In genomic region chr10:128910066-128910841, GRCm38 (mm10) we compare ENCODE assay signal across 8 mouse cellular contexts. TPM values are rescaled to one million over a fixed set of nuclear protein-coding genes. Genes with fewer than 3 reads are reported as not detected.
DNase-seq lines count a peak whose midpoint lies in the region; ATAC-seq and TF ChIP-seq lines count a peak whose summit lies in the region.

No protein-coding gene starts in this region.

- H3K36me3 ChIP-seq in thymus, adult 2 months (ENCODE audit: control insufficient read depth, insufficient read depth, low read length) = no peaks in the 10 kb centered on the region
- H3K36me3 ChIP-seq in heart, embryonic 15.5 days = peaks cover 18% of the 10 kb centered on the region
- H3K36me3 ChIP-seq in stomach, embryonic 14.5 days (ENCODE audit: control insufficient read depth, insufficient read depth, low read length) = peaks cover 20% of the 10 kb centered on the region; the same call in 1 of the 2 replicates

- WGBS in thymus, adult 2 months = 6% methylated on average over 65 of the region's 66 CpGs
- WGBS in heart, embryonic 15.5 days = under 1% methylated on average over 64 of the region's 66 CpGs
- WGBS in stomach, embryonic 14.5 days = under 1% methylated on average over 66 of the region's 66 CpGs

- H3K9me3 ChIP-seq in heart, embryonic 15.5 days (replicated peaks) = no peaks in the 10 kb centered on the region
- H3K9me3 ChIP-seq in stomach, embryonic 14.5 days (ENCODE audit: control insufficient read depth, low read depth, low read length) = no peaks in the 10 kb centered on the region

- no peak overlapping the region for H3K27ac ChIP-seq in thymus, adult 2 months (ENCODE audit: control insufficient read depth, insufficient read depth, low read length)
- H3K27ac ChIP-seq in heart, embryonic 15.5 days = peak overlapping the region; percentile 97
- H3K27ac ChIP-seq in stomach, embryonic 14.5 days (ENCODE audit: low read length) = peak overlapping the region; percentile 90

- H3K4me1 ChIP-seq in thymus, adult 2 months (replicated peaks; ENCODE audit: control insufficient read depth, insufficient read depth, low read length) = peaks cover 4% of the 10 kb centered on the region
- peaks cover 32% of the 10 kb centered on the region for H3K4me1 ChIP-seq in heart, embryonic 15.5 days (replicated peaks)
- peaks cover 8% of the 10 kb centered on the region for H3K4me1 ChIP-seq in stomach, embryonic 14.5 days (ENCODE audit: control insufficient read depth, insufficient read depth, low read length)

- H3K27me3 ChIP-seq in thymus, adult 2 months (ENCODE audit: control insufficient read depth, insufficient read depth, low read length) = peaks cover 26% of the 10 kb centered on the region
- no peaks in the 10 kb centered on the region for H3K27me3 ChIP-seq in heart, embryonic 15.5 days
- no peaks in the 10 kb centered on the region for H3K27me3 ChIP-seq in stomach, embryonic 14.5 days (ENCODE audit: control insufficient read depth, insufficient read depth, low read length)

- peak overlapping the region; percentile 78 for H3K4me2 ChIP-seq in heart, embryonic 15.5 days
- H3K4me2 ChIP-seq in stomach, embryonic 14.5 days (replicated peaks; ENCODE audit: low read depth, low read length) = peak overlapping the region; percentile 68

- DNase-seq in thymus, adult 2 months = no peak
- no peak for DNase-seq in thymus, postnatal 10 days (ENCODE audit: low spot score in 2 of 2)
- peak; percentile 59 for DNase-seq in embryo, embryonic 9.5 days (ENCODE audit: extremely low spot score)
- DNase-seq in kidney, postnatal 25 days = peak; percentile 74 to 86
- peak; percentile 55 for DNase-seq in lung, postnatal 36 days
- DNase-seq in spleen, postnatal 36 days (ENCODE audit: low spot score in 2 of 2) = no peak

- peak; percentile 39 for ATAC-seq in heart, embryonic 15.5 days (replicated peaks; ENCODE audit: insufficient number of reproducible peaks, insufficient read depth, low FRiP score, low read depth)
- ATAC-seq in stomach, embryonic 14.5 days (ENCODE audit: insufficient number of reproducible peaks, insufficient read depth, low FRiP score, low read depth) = peak; percentile 21

- H3K9ac ChIP-seq in heart, embryonic 15.5 days = peak overlapping the region; percentile 97
- H3K9ac ChIP-seq in stomach, embryonic 14.5 days (replicated peaks; ENCODE audit: low read depth, low read length) = peak overlapping the region; percentile 96

- no peak for TF ChIP-seq POLR2A in thymus, adult 2 months (IDR thresholded peaks at IDR 0.05; ENCODE audit: control insufficient read depth, extremely low read depth, insufficient read depth, low read length, poor library complexity)

- peak overlapping the region; percentile 36 for H3K4me3 ChIP-seq in thymus, adult 2 months (ENCODE audit: control insufficient read depth, insufficient read depth, low read length)
- peak overlapping the region; percentile 97 for H3K4me3 ChIP-seq in heart, embryonic 15.5 days
- peak overlapping the region; percentile 90 for H3K4me3 ChIP-seq in stomach, embryonic 14.5 days (ENCODE audit: low read depth, low read length)

- TF ChIP-seq CTCF in thymus, adult 2 months (IDR thresholded peaks at IDR 0.05; ENCODE audit: borderline replicate concordance, control insufficient read depth, extremely low read depth, insufficient read depth, low read length, poor library complexity) = no peak

RNA-seq across cellular contexts. Expression of gene Cd63, which starts 9.5 kb away (rescaled TPM):
- 43.9 and 62.1 TPM in 2 replicates for polyA plus RNA-seq in thymus, adult 2 months (2012; rRNA removed)
- 420 and 427 TPM in 2 replicates for polyA plus RNA-seq in heart, embryonic 15.5 days (2015; fragmentation: Nextera tagmentation; extraction: Ambion mirVana)
- polyA plus RNA-seq in stomach, embryonic 14.5 days (2014; fragmentation: Nextera tagmentation; extraction: Ambion mirVana) = 663 and 664 TPM in 2 replicates

RNA-seq across cellular contexts. Expression of gene Rdh5, which starts 12.4 kb away (rescaled TPM):
- 14.0 and 21.8 TPM in 2 replicates for polyA plus RNA-seq in thymus, adult 2 months (2012; rRNA removed)
- polyA plus RNA-seq in heart, embryonic 15.5 days (2015; fragmentation: Nextera tagmentation; extraction: Ambion mirVana) = 10.5 and 11.8 TPM in 2 replicates
- 14.9 and 17.1 TPM in 2 replicates for polyA plus RNA-seq in stomach, embryonic 14.5 days (2014; fragmentation: Nextera tagmentation; extraction: Ambion mirVana)

RNA-seq across cellular contexts. Expression of gene Bloc1s1, which starts 13.6 kb away (rescaled TPM):
- polyA plus RNA-seq in thymus, adult 2 months (2012; rRNA removed) = 137 and 173 TPM in 2 replicates
- 208 and 212 TPM in 2 replicates for polyA plus RNA-seq in heart, embryonic 15.5 days (2015; fragmentation: Nextera tagmentation; extraction: Ambion mirVana)
- 222 and 236 TPM in 2 replicates for polyA plus RNA-seq in stomach, embryonic 14.5 days (2014; fragmentation: Nextera tagmentation; extraction: Ambion mirVana)

RNA-seq across cellular contexts. Expression of gene Gdf11, which starts 18.7 kb away (rescaled TPM):
- polyA plus RNA-seq in thymus, adult 2 months (2012; rRNA removed) = 5.6 and 5.8 TPM in 2 replicates
- polyA plus RNA-seq in heart, embryonic 15.5 days (2015; fragmentation: Nextera tagmentation; extraction: Ambion mirVana) = 2.8 and 2.9 TPM in 2 replicates
- 4.2 and 4.6 TPM in 2 replicates for polyA plus RNA-seq in stomach, embryonic 14.5 days (2014; fragmentation: Nextera tagmentation; extraction: Ambion mirVana)

RNA-seq across cellular contexts. Expression of gene Itga7, which starts 23.4 kb away (rescaled TPM):
- 5.9 and 14.5 TPM in 2 replicates for polyA plus RNA-seq in thymus, adult 2 months (2012; rRNA removed)
- polyA plus RNA-seq in heart, embryonic 15.5 days (2015; fragmentation: Nextera tagmentation; extraction: Ambion mirVana) = 7.0 and 8.1 TPM in 2 replicates
- 2.6 and 4.4 TPM in 2 replicates for polyA plus RNA-seq in stomach, embryonic 14.5 days (2014; fragmentation: Nextera tagmentation; extraction: Ambion mirVana)

Comparison
In these comparisons a context has a peak if more than half of its experiments do, and no peak if none do; other contexts are left out.
1. DNase-seq: peak in embryo, embryonic 9.5 days (single experiment), kidney, postnatal 25 days (2 of 2) and lung, postnatal 36 days (single experiment); none in thymus, adult 2 months (single experiment), thymus, postnatal 10 days (0 of 2) and spleen, postnatal 36 days (0 of 2).
2. H3K4me3 ChIP-seq: peak in every context shown above with its lines; median percentile 97 in heart, embryonic 15.5 days; 90 in stomach, embryonic 14.5 days; 36 in thymus, adult 2 months.